Mouse (Mus musculus) forebrain, embryonic 11.5 days (tissue): ENCODE measurements around the gene Gm3286. TPM values are rescaled to one million over a fixed set of nuclear protein-coding genes. Genes with fewer than 3 reads are reported as not detected.
"Not testable (repeated sequence)": the region's sequence is repeated elsewhere in the genome, so short reads cannot be mapped to it uniquely, and the experiment has no call there.

Experiments
- ATAC-seq: fragments of 200-750 bp; cut with Nextera tagmentation; replicated peaks from 2 replicates; pipeline ENCODE4 v1.8.0; 2017; ENCODE audit warnings: moderate TSS enrichment; ENCODE audit not compliant: low FRiP score
- DNase-seq: peaks from one replicate; pipeline ENCODE4 v3.0.0-alpha.2; 2017; ENCODE audit warnings: low spot score
- H3K27ac ChIP-seq: fragments of 300-500 bp; sonication (generic); 2 replicates; pipeline ENCODE4 v1.5.1; 2014; ENCODE audit warnings: low read depth, low read length
- H3K27me3 ChIP-seq: fragments of 300-500 bp; sonication (generic); 2 replicates; pipeline ENCODE4 v1.6.1; 2014; ENCODE audit warnings: mild to moderate bottlenecking, low read length, mixed read lengths; ENCODE audit not compliant: control insufficient read depth, insufficient read depth
- H3K36me3 ChIP-seq: fragments of 300-500 bp; sonication (generic); 2 replicates; pipeline ENCODE4 v1.6.1; 2014; ENCODE audit warnings: mild to moderate bottlenecking, low read length, moderate library complexity, mixed read lengths; ENCODE audit not compliant: control insufficient read depth, insufficient read depth
- H3K4me1 ChIP-seq: fragments of 300-500 bp; sonication (generic); replicated peaks from 2 replicates; pipeline ENCODE4 v1.6.1; 2014; ENCODE audit warnings: low read length, mixed read lengths; ENCODE audit not compliant: control insufficient read depth, insufficient read depth
- H3K4me2 ChIP-seq: fragments of 300-500 bp; sonication (generic); 2 replicates; pipeline ENCODE4 v1.6.1; 2014; ENCODE audit warnings: low read depth, mild to moderate bottlenecking, low read length, moderate library complexity, mixed read lengths; ENCODE audit not compliant: severe bottlenecking
- H3K4me3 ChIP-seq: fragments of 300-500 bp; sonication (generic); 2 replicates; pipeline ENCODE4 v1.5.1; 2014; ENCODE audit warnings: low read depth, low read length
- H3K9ac ChIP-seq: fragments of 300-500 bp; sonication (generic); 2 replicates; pipeline ENCODE4 v1.6.1; 2014; ENCODE audit warnings: low read length
- H3K9me3 ChIP-seq: fragments of 300-500 bp; sonication (generic); 2 replicates; pipeline ENCODE4 v1.6.1; 2016; ENCODE audit warnings: low read length, mixed read lengths; ENCODE audit not compliant: control insufficient read depth
- polyA plus RNA-seq: library from polyadenylated mRNA; unstranded; fragments of >200 nt; fragmentation: Nextera tagmentation; extraction: Ambion mirVana; gene quantifications from 2 replicates; pipeline ENCODE4 v1.2.1, GENCODE M21; 2014

The Gm3286 gene
- polyA plus RNA-seq, result not detected in 2 replicates

GRCm38 (mm10) chr5:95510458-95510857 lies at the start of gene Gm3286:
TSS of gene Gm3286 (plus strand) at chr5:95510758.
- not testable (repeated sequence) for H3K36me3 ChIP-seq, H3K4me3 ChIP-seq, ATAC-seq, H3K9ac ChIP-seq, H3K4me1 ChIP-seq, H3K9me3 ChIP-seq, H3K4me2 ChIP-seq, DNase-seq, H3K27me3 ChIP-seq, H3K27ac ChIP-seq

Other genes with a start within 250 kb of the Gm3286 start
- gene Gm10424, start 238.0 kb upstream of the Gm3286 start, polyA plus RNA-seq, result not detected in 2 replicates
- gene Gm3259, start 204.8 kb upstream of the Gm3286 start, polyA plus RNA-seq, result not detected in 2 replicates
- gene D5Ertd577e, start 54.0 kb upstream of the Gm3286 start, polyA plus RNA-seq, result not detected in 2 replicates
- not detected in 2 replicates for gene Gm7971, start 84.1 kb downstream of the Gm3286 start, polyA plus RNA-seq
- not detected in 2 replicates for gene Gm7978, start 225.4 kb downstream of the Gm3286 start, polyA plus RNA-seq
- gene Gm7982, start 231.3 kb downstream of the Gm3286 start, polyA plus RNA-seq, result not detected in 2 replicates